Mouse (Mus musculus): ENCODE results near the gene Atxn1. TPM values are rescaled to one million over a fixed set of nuclear protein-coding genes. Genes with fewer than 3 reads are reported as not detected.

Gene Atxn1
- total and polyA plus RNA-seq, 3 experiments: 8.0 to 13.1 (median 9.7) TPM

GRCm38 (mm10) chr13:45595416-45595815 is 369.4 kb downstream of the Atxn1 start:
- Histone ChIP-seq H3K4me1 (ENCODE audit: control insufficient read depth in 1 of 2, insufficient read depth in 2 of 2) (peaks cover 0 to 16% of the 10 kb centered on the region in 2 experiments; a peak in 2 of 4 replicates), H3K4me3 (replicated peaks in 1 of 3; ENCODE audit: low read depth in 2 of 3, low read length in 2 of 3, poor library complexity in 1 of 3) (no peak overlapping the region), H3K9ac (ENCODE audit: insufficient read depth, low read depth) (no peak overlapping the region), H3K27ac (ENCODE audit: insufficient read depth, low read depth) (no peak overlapping the region), H3K36me3 (replicated peaks in 1 of 2; ENCODE audit: control insufficient read depth in 1 of 2, insufficient read depth in 1 of 2, low read length in 1 of 2) (peaks cover 2 to 62% of the 10 kb centered on the region in 2 experiments), H3K4me2 (ENCODE audit: insufficient read depth, low read depth, poor library complexity, severe bottlenecking) (no peak overlapping the region), H3K27me3 (replicated peaks) (no peaks in the 10 kb centered on the region), H3K9me3 (replicated peaks; ENCODE audit: low read length) (no peaks in the 10 kb centered on the region), H3K79me2 (replicated peaks; ENCODE audit: control insufficient read depth, extremely low read depth, insufficient read depth, poor library complexity, severe bottlenecking) (0 out of 2 replicates have a peak, but pooled peaks cover 2% of the 10 kb centered on the region)
- dilution Hi-C loops (cut with MboI; ENCODE audit: extremely low pct_ligation_motif_present, extremely low pct_unique_long_range_greater_than_20kb, low sequenced_read_pairs) (no loop called here), in situ Hi-C loops (cut with MboI; ENCODE audit: low pct_ligation_motif_present, low pct_unique_long_range_greater_than_20kb, low sequenced_read_pairs) (no loop called here)
- no peak for DNase-seq (ENCODE audit: extremely low read depth)
- TF ChIP-seq CHD1 (IDR thresholded peaks at IDR 0.05; ENCODE audit: low read depth, low read length) (no peak), MAX (IDR thresholded peaks at IDR 0.05; ENCODE audit: low read length) (no peak), MYC (IDR thresholded peaks at IDR 0.05; ENCODE audit: low read depth, low read length) (no peak), KAT2A (IDR thresholded peaks at IDR 0.05; ENCODE audit: insufficient replicate concordance, low read length) (no peak), CTCF (conservative IDR thresholded peaks at IDR 0.05 in 1 of 2, IDR thresholded peaks at IDR 0.05 in 1 of 2; ENCODE audit: low read depth in 2 of 2, low read length in 2 of 2) (no peak), TBP (conservative IDR thresholded peaks at IDR 0.05; ENCODE audit: low read depth, low read length) (no peak), MEF2A (IDR thresholded peaks at IDR 0.05; ENCODE audit: borderline replicate concordance, low read depth, low read length) (no peak), USF2 (conservative IDR thresholded peaks at IDR 0.05; ENCODE audit: low read depth, low read length) (no peak), ETS1 (conservative IDR thresholded peaks at IDR 0.05; ENCODE audit: low read depth, low read length) (no peak), MAZ (IDR thresholded peaks at IDR 0.05; ENCODE audit: low read depth, low read length) (no peak), JUN (IDR thresholded peaks at IDR 0.05; ENCODE audit: insufficient read depth, low read depth, low read length) (no peak), NELFE (IDR thresholded peaks at IDR 0.05; ENCODE audit: low read depth, low read length) (no peak), SMC3 (IDR thresholded peaks at IDR 0.05; ENCODE audit: low read depth, low read length) (no peak), E2F4 (IDR thresholded peaks at IDR 0.05; ENCODE audit: insufficient replicate concordance, low read depth, low read length) (no peak), GABPA (IDR thresholded peaks at IDR 0.05; ENCODE audit: insufficient replicate concordance, low read depth, low read length) (no peak), POLR2AphosphoS2 (IDR thresholded peaks at IDR 0.05; ENCODE audit: low read depth, low read length) (no peak), RAD21 (IDR thresholded peaks at IDR 0.05; ENCODE audit: low read depth, low read length) (no peak), IRF4 (IDR thresholded peaks at IDR 0.05; ENCODE audit: low read depth, low read length) (no peak), ZC3H11A (IDR thresholded peaks at IDR 0.05; ENCODE audit: low read depth, low read length) (no peak)

- dilution Hi-C loops (cut with MboI; ENCODE audit: extremely low pct_ligation_motif_present, extremely low pct_unique_long_range_greater_than_20kb, low sequenced_read_pairs) (no loop called here), in situ Hi-C loops (cut with MboI; ENCODE audit: low pct_ligation_motif_present, low pct_unique_long_range_greater_than_20kb, low sequenced_read_pairs) (no loop called here)
- no peaks in the 10 kb centered on the region for H3K9me3 ChIP-seq (replicated peaks; ENCODE audit: low read length)
- H3K27me3 ChIP-seq (replicated peaks): no peaks in the 10 kb centered on the region
- TF ChIP-seq SMC3 (IDR thresholded peaks at IDR 0.05; ENCODE audit: low read depth, low read length): no peak
- TF ChIP-seq JUND (conservative IDR thresholded peaks at IDR 0.05; ENCODE audit: low read depth, low read length): no peak
- no peak for TF ChIP-seq BHLHE40 (IDR thresholded peaks at IDR 0.05; ENCODE audit: low read depth, low read length)
- TF ChIP-seq MAZ (IDR thresholded peaks at IDR 0.05; ENCODE audit: low read depth, low read length): no peak
- TF ChIP-seq POLR2AphosphoS2 (IDR thresholded peaks at IDR 0.05; ENCODE audit: low read depth, low read length): no peak
- TF ChIP-seq RAD21 (IDR thresholded peaks at IDR 0.05; ENCODE audit: low read depth, low read length): no peak
- TF ChIP-seq EP300 (IDR thresholded peaks at IDR 0.05; ENCODE audit: low read length): no peak
- no peak for TF ChIP-seq NRF1 (IDR thresholded peaks at IDR 0.05; ENCODE audit: low read depth, low read length)
- TF ChIP-seq ELF1 (IDR thresholded peaks at IDR 0.05; ENCODE audit: low read depth, low read length): no peak
- no peak for TF ChIP-seq NELFE (IDR thresholded peaks at IDR 0.05; ENCODE audit: low read depth, low read length)
- no peak for TF ChIP-seq UBTF (IDR thresholded peaks at IDR 0.05; ENCODE audit: low read depth, low read length)
- no peak for TF ChIP-seq JUN (IDR thresholded peaks at IDR 0.05; ENCODE audit: insufficient read depth, low read depth, low read length)
- TF ChIP-seq MYC (IDR thresholded peaks at IDR 0.05; ENCODE audit: low read depth, low read length): no peak
- no peak for TF ChIP-seq ETS1 (conservative IDR thresholded peaks at IDR 0.05; ENCODE audit: low read depth, low read length)
- no peak for DNase-seq (ENCODE audit: extremely low read depth)
- H3K4me3 ChIP-seq (replicated peaks in 1 of 3; ENCODE audit: low read depth in 2 of 3, low read length in 2 of 3, poor library complexity in 1 of 3): no peak overlapping the region
- 0 out of 2 replicates have a peak, but pooled peaks cover 5% of the 10 kb centered on the region for H3K79me2 ChIP-seq (replicated peaks; ENCODE audit: control insufficient read depth, extremely low read depth, insufficient read depth, poor library complexity, severe bottlenecking)
- peaks cover 0 to 15% of the 10 kb centered on the region in 2 experiments; a peak in 2 of 4 replicates for H3K4me1 ChIP-seq (ENCODE audit: control insufficient read depth in 1 of 2, insufficient read depth in 2 of 2)
- peaks cover 2 to 68% of the 10 kb centered on the region in 2 experiments for H3K36me3 ChIP-seq (replicated peaks in 1 of 2; ENCODE audit: control insufficient read depth in 1 of 2, insufficient read depth in 1 of 2, low read length in 1 of 2)
- H3K9ac ChIP-seq (ENCODE audit: insufficient read depth, low read depth): no peak overlapping the region
- H3K4me2 ChIP-seq (ENCODE audit: insufficient read depth, low read depth, poor library complexity, severe bottlenecking): no peak overlapping the region
- no peak overlapping the region for H3K27ac ChIP-seq (ENCODE audit: insufficient read depth, low read depth)
Measured at GRCm38 (mm10) chr13:45593914-45594313, 370.9 kb downstream of the Atxn1 start.
